In the genomic region with DNA sequence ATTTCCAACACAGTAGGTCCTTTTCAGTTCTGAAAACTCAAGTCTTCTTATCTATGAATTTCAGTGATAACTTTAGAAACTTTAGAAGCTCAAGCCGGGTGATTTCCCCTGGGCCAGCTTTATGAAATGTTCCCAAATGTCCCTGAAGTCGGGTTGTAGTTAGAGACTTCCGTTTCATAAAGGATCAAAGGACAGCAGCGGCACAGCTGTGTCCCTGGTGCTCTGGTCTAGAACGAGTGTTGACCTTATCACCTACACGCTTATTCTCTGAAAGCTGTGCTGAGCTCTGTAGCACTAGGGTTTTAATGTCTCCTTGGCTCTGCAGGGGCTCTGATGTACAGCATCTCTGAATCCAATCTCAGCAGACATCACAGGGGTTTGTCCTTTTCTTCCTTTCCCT, we compare ENCODE assay signal across 18 mouse cellular contexts.
DNase-seq lines count a peak whose midpoint lies in the region; ATAC-seq and TF ChIP-seq lines count a peak whose summit lies in the region.
"Had no signal": no experiment of that assay in that cellular context is flagged by ENCODE, and none has a peak within 500 bp of the region (broad histone marks: within the 10 kb centered on the region; RNA-seq: fewer than 3 reads in every experiment).

No protein-coding gene starts in this region.

- TF ChIP-seq EP300 in liver, postnatal 0 days (IDR thresholded peaks at IDR 0.05; ENCODE audit: low read depth): no peak

- no peak for TF ChIP-seq CTCF in liver, postnatal 0 days (IDR thresholded peaks at IDR 0.05; ENCODE audit: low read depth)

- 68% methylated on average over 6 of the region's 6 CpGs for WGBS in liver, postnatal 0 days (ENCODE audit: insufficient replicate concordance)
- 38% methylated on average over 6 of the region's 6 CpGs for WGBS in embryonic facial prominence, embryonic 13.5 days
- 29% methylated on average over 6 of the region's 6 CpGs for WGBS in limb, embryonic 12.5 days

- H3K4me3 ChIP-seq in liver, postnatal 0 days (ENCODE audit: low read depth, low read length): no peak overlapping the region
- no peak overlapping the region for H3K4me3 ChIP-seq in embryonic facial prominence, embryonic 13.5 days
- H3K4me3 ChIP-seq in limb, embryonic 12.5 days (replicated peaks): no peak overlapping the region
- H3K4me3 ChIP-seq: heart, adult 2 months; heart, embryonic 12.5 days; hindbrain, embryonic 10.5 days had no signal

- peaks cover 26% of the 10 kb centered on the region for H3K36me3 ChIP-seq in liver, postnatal 0 days (replicated peaks; ENCODE audit: insufficient read depth, low read length)
- H3K36me3 ChIP-seq in embryonic facial prominence, embryonic 13.5 days: peaks cover 85% of the 10 kb centered on the region
- H3K36me3 ChIP-seq in limb, embryonic 12.5 days: peaks cover 97% of the 10 kb centered on the region

- no peaks in the 10 kb centered on the region for H3K9me3 ChIP-seq in liver, postnatal 0 days (ENCODE audit: low read length)
- no peaks in the 10 kb centered on the region for H3K9me3 ChIP-seq in embryonic facial prominence, embryonic 13.5 days
- no peaks in the 10 kb centered on the region for H3K9me3 ChIP-seq in limb, embryonic 12.5 days
- H3K9me3 ChIP-seq: heart, embryonic 12.5 days; hindbrain, embryonic 10.5 days had no signal

- H3K4me2 ChIP-seq in liver, postnatal 0 days (ENCODE audit: low read depth, low read length): no peak overlapping the region
- no peak overlapping the region for H3K4me2 ChIP-seq in embryonic facial prominence, embryonic 13.5 days
- no peak overlapping the region for H3K4me2 ChIP-seq in limb, embryonic 12.5 days
- H3K4me2 ChIP-seq: heart, embryonic 12.5 days; hindbrain, embryonic 14.5 days had no signal

- peak overlapping the region; percentile 26; the same call in 1 of the 2 replicates for H3K27ac ChIP-seq in liver, postnatal 0 days (ENCODE audit: low read depth)
- peak overlapping the region; percentile 39; the same call in 1 of the 2 replicates for H3K27ac ChIP-seq in embryonic facial prominence, embryonic 13.5 days
- H3K27ac ChIP-seq in limb, embryonic 12.5 days: peak overlapping the region; percentile 68; the same call in 1 of the 2 replicates
- H3K27ac ChIP-seq: heart, adult 2 months; hindbrain, embryonic 10.5 days; hindbrain, embryonic 14.5 days had no signal

- no peaks in the 10 kb centered on the region for H3K27me3 ChIP-seq in liver, postnatal 0 days (ENCODE audit: insufficient read depth, low read length)
- no peaks in the 10 kb centered on the region for H3K27me3 ChIP-seq in embryonic facial prominence, embryonic 13.5 days
- no peaks in the 10 kb centered on the region for H3K27me3 ChIP-seq in limb, embryonic 12.5 days
- H3K27me3 ChIP-seq: CH12.LX; heart, embryonic 12.5 days; Patski had no signal

- DNase-seq in embryo, embryonic 11 days: peak; percentile 22
- no peak for DNase-seq in embryo, embryonic 10 days (ENCODE audit: low spot score)
- no peak for DNase-seq in liver, postnatal 0 days
- DNase-seq in liver: no peak
- no peak for DNase-seq in frontal cortex, adult 2 months (ENCODE audit: extremely low spot score in 1 of 2, low spot score in 1 of 2)
- DNase-seq: cerebellum, adult 2 months; cerebellum, postnatal 10 days; gastrocnemius, postnatal 14 days; heart, adult 2 months had no signal

- no peak for ATAC-seq in liver, postnatal 0 days
- no peak for ATAC-seq in embryonic facial prominence, embryonic 13.5 days (ENCODE audit: insufficient number of reproducible peaks, insufficient read depth, low FRiP score, low TSS enrichment, low read depth)
- no peak for ATAC-seq in limb, embryonic 12.5 days (ENCODE audit: insufficient number of reproducible peaks, insufficient read depth, low FRiP score, low TSS enrichment, low read depth)
- ATAC-seq: activated CD4-positive, CD25-positive, alpha-beta regulatory T cell, adult 4 months; forebrain, embryonic 16.5 days; Patski had no signal

- H3K4me1 ChIP-seq in liver, postnatal 0 days (ENCODE audit: insufficient read depth): no peaks in the 10 kb centered on the region
- peaks cover 67% of the 10 kb centered on the region for H3K4me1 ChIP-seq in embryonic facial prominence, embryonic 13.5 days
- peaks cover 49% of the 10 kb centered on the region for H3K4me1 ChIP-seq in limb, embryonic 12.5 days (replicated peaks)
- H3K4me1 ChIP-seq: heart, embryonic 12.5 days; hindbrain, embryonic 10.5 days had no signal

- H3K9ac ChIP-seq in liver, postnatal 0 days (replicated peaks): no peak overlapping the region
- no peak overlapping the region for H3K9ac ChIP-seq in embryonic facial prominence, embryonic 13.5 days
- no peak overlapping the region for H3K9ac ChIP-seq in limb, embryonic 12.5 days (replicated peaks)
- H3K9ac ChIP-seq: heart, embryonic 12.5 days; hindbrain, embryonic 14.5 days had no signal
